Mouse (Mus musculus) skeletal muscle tissue, adult 2 months (tissue): ENCODE data around the gene Gm2026.
"Not testable (repeated sequence)": the region's sequence is repeated elsewhere in the genome, so short reads cannot be mapped to it uniquely, and the experiment has no call there.

Source experiments
- DNase-seq: peaks from one replicate; pipeline ENCODE4 v3.0.0-alpha.2; 2012; ENCODE audit warnings: low read depth, low spot score

Gm2026 gene

GRCm38 (mm10) chr2:175965031-175965430 is at the start of gene Gm2026:
Gene Gm2026, plus strand, starts transcription at chr2:175965331.
- DNase-seq, result not testable (repeated sequence)

GRCm38 (mm10) chr2:175931000-175931399 is 34.1 kb upstream of the Gm2026 start, which contains the start of gene Zfp966:
Gene Zfp966, minus strand, starts transcription at chr2:175931100.
- DNase-seq, result not testable (repeated sequence)
